Mouse (Mus musculus) inflammation-experienced regulatory T-cells, adult 16 weeks (primary cell): ENCODE results near the gene Nhlrc3. TPM values are rescaled to one million over a fixed set of nuclear protein-coding genes. Genes with fewer than 3 reads are reported as not detected.

Source experiments
- polyA plus RNA-seq: library from polyadenylated mRNA; unstranded; fragments of 100-300 nt; shearing (Covaris generic); gene quantifications from one replicate; pipeline ENCODE4 v1.2.1, GENCODE M21; 2017

Nhlrc3 gene
- polyA plus RNA-seq, result 22.8 TPM

GRCm38 (mm10) chr3:53463046-53463764, at the start of gene Nhlrc3, which contains the start of gene Proser1:
Gene Nhlrc3 (minus strand): TSS chr3:53463332.
Gene Proser1 (plus strand): TSS chr3:53463666.

GRCm38 (mm10) chr3:53488353-53488752, 25.2 kb upstream of the Nhlrc3 start, which contains the start of gene Stoml3:
Gene Stoml3 (plus strand): TSS chr3:53488653.

Other genes with a start within 250 kb of the Nhlrc3 start
- gene Proser1, start 334 bp upstream of the Nhlrc3 start, polyA plus RNA-seq, result 14.0 TPM
- not detected for gene Stoml3, start 25.3 kb upstream of the Nhlrc3 start, polyA plus RNA-seq
- gene Frem2, start 194.0 kb upstream of the Nhlrc3 start, polyA plus RNA-seq, result not detected